Mouse (Mus musculus): Measurements from ENCODE around the gene Kcng4.

GRCm38 (mm10) chr8:119575366-119575726, 60.1 kb downstream of the Kcng4 start:
- TF ChIP-seq CTCF (IDR thresholded peaks at IDR 0.05; ENCODE audit: low read depth) (no peak), EP300 (IDR thresholded peaks at IDR 0.05; ENCODE audit: low read depth) (no peak)
